In genomic region chr13:45802620-45803410, GRCm38 (mm10) we compare ENCODE assay signal across 11 mouse cellular contexts.
A peak's percentile ranks its signal among the peaks of the same experiment; 100 is the strongest.
DNase-seq lines count a peak whose midpoint lies in the region; ATAC-seq and TF ChIP-seq lines count a peak whose summit lies in the region.
"Had no signal": no experiment of that assay in that cellular context is flagged by ENCODE, and none has a peak within 500 bp of the region (broad histone marks: within the 10 kb centered on the region; RNA-seq: fewer than 3 reads in every experiment).

No protein-coding gene starts in this region.

- no peak for TF ChIP-seq CTCF in MEL (IDR thresholded peaks at IDR 0.05 in 2 of 3, conservative IDR thresholded peaks at IDR 0.05 in 1 of 3; ENCODE audit: control insufficient read depth in 1 of 3, insufficient read depth in 1 of 3, low read depth in 2 of 3, low read length in 3 of 3, poor library complexity in 1 of 3, severe bottlenecking in 1 of 3)

- no peaks in the 10 kb centered on the region; the same call in 1 of the 2 replicates for H3K36me3 ChIP-seq in kidney, embryonic 15.5 days
- H3K36me3 ChIP-seq in MEL (ENCODE audit: control insufficient read depth in 1 of 2, insufficient read depth in 2 of 2, low read length in 2 of 2) = peaks cover 0 to 3% of the 10 kb centered on the region in 2 experiments; a peak in 2 of 4 replicates
- no peaks in the 10 kb centered on the region for H3K36me3 ChIP-seq in hindbrain, embryonic 11.5 days (ENCODE audit: control insufficient read depth, insufficient read depth, low read length)
- H3K36me3 ChIP-seq: hindbrain, embryonic 13.5 days; limb, embryonic 13.5 days had no signal

- no peak for TF ChIP-seq RAD21 in MEL (IDR thresholded peaks at IDR 0.05; ENCODE audit: low read depth, low read length)

- H3K27me3 ChIP-seq in kidney, embryonic 15.5 days = no peaks in the 10 kb centered on the region
- no peaks in the 10 kb centered on the region for H3K27me3 ChIP-seq in MEL (ENCODE audit: control insufficient read depth in 1 of 2, insufficient read depth in 2 of 2, low read length in 2 of 2)
- no peaks in the 10 kb centered on the region for H3K27me3 ChIP-seq in hindbrain, embryonic 11.5 days (ENCODE audit: control insufficient read depth, insufficient read depth, low read length)
- H3K27me3 ChIP-seq: hindbrain, embryonic 13.5 days; limb, embryonic 13.5 days had no signal

- no peaks in the 10 kb centered on the region for H3K79me2 ChIP-seq in MEL (ENCODE audit: control insufficient read depth, insufficient read depth, low read length, poor library complexity)

- H3K4me3 ChIP-seq in kidney, embryonic 15.5 days (replicated peaks) = no peak overlapping the region
- no peak overlapping the region for H3K4me3 ChIP-seq in MEL (ENCODE audit: control insufficient read depth in 1 of 2, insufficient read depth in 1 of 2, low read depth in 2 of 2, low read length in 2 of 2)
- no peak overlapping the region for H3K4me3 ChIP-seq in hindbrain, embryonic 11.5 days (ENCODE audit: low read depth, low read length)
- H3K4me3 ChIP-seq: hindbrain, embryonic 13.5 days; limb, embryonic 13.5 days had no signal

- ATAC-seq in kidney, embryonic 15.5 days (replicated peaks; ENCODE audit: low FRiP score) = no peak
- no peak for ATAC-seq in hindbrain, embryonic 11.5 days (ENCODE audit: low FRiP score)
- ATAC-seq: activated CD4-positive, CD25-positive, alpha-beta regulatory T cell, adult 4 months had no signal

- no peaks in the 10 kb centered on the region for H3K9me3 ChIP-seq in kidney, embryonic 15.5 days (replicated peaks)
- H3K9me3 ChIP-seq in MEL (replicated peaks; ENCODE audit: insufficient read depth, low read length) = no peaks in the 10 kb centered on the region
- no peaks in the 10 kb centered on the region for H3K9me3 ChIP-seq in hindbrain, embryonic 11.5 days (ENCODE audit: control insufficient read depth, low read length)
- H3K9me3 ChIP-seq: hindbrain, embryonic 13.5 days; limb, embryonic 13.5 days had no signal

- no peak for TF ChIP-seq EP300 in MEL (IDR thresholded peaks at IDR 0.05; ENCODE audit: low read depth in 1 of 2, low read length in 2 of 2)

- H3K9ac ChIP-seq in kidney, embryonic 15.5 days = no peak overlapping the region
- no peak overlapping the region for H3K9ac ChIP-seq in MEL (ENCODE audit: control insufficient read depth, low read depth, low read length, poor library complexity, severe bottlenecking)
- no peak overlapping the region for H3K9ac ChIP-seq in hindbrain, embryonic 11.5 days (ENCODE audit: low read depth, low read length)
- H3K9ac ChIP-seq: hindbrain, embryonic 13.5 days; limb, embryonic 13.5 days had no signal

- 91% methylated on average over 15 of the region's 15 CpGs for WGBS in kidney, embryonic 15.5 days
- WGBS in hindbrain, embryonic 11.5 days = 92% methylated on average over 15 of the region's 15 CpGs

- DNase-seq in kidney, adult 11 months = peak; percentile 28
- peak; percentile 23 for DNase-seq in MEL (ENCODE audit: low read depth, low spot score)
- peak; percentile 54 for DNase-seq in brain, adult 2 months (ENCODE audit: low read depth, low spot score)
- peak; percentile 54 to 55 for DNase-seq in kidney, postnatal 25 days
- no peak for DNase-seq in hindbrain, embryonic 11.5 days (ENCODE audit: low spot score)
- no peak for DNase-seq in urinary bladder, adult 18-20 months (ENCODE audit: low spot score in 2 of 2)
- no peak for DNase-seq in cerebellum, adult 11-12 months

- peaks cover 3% of the 10 kb centered on the region; the same call in 1 of the 2 replicates for H3K4me1 ChIP-seq in kidney, embryonic 15.5 days
- H3K4me1 ChIP-seq in MEL (ENCODE audit: control insufficient read depth in 1 of 2, insufficient read depth in 2 of 2, low read length in 2 of 2) = no peaks in the 10 kb centered on the region
- peaks cover 2% of the 10 kb centered on the region; the same call in 1 of the 2 replicates for H3K4me1 ChIP-seq in hindbrain, embryonic 11.5 days (replicated peaks; ENCODE audit: control insufficient read depth, insufficient read depth, low read length)

- no peak overlapping the region for H3K27ac ChIP-seq in kidney, embryonic 15.5 days
- H3K27ac ChIP-seq in MEL (ENCODE audit: control insufficient read depth, low read depth, low read length) = no peak overlapping the region
- H3K27ac ChIP-seq in hindbrain, embryonic 11.5 days (ENCODE audit: low read depth, low read length) = no peak overlapping the region
- H3K27ac ChIP-seq: hindbrain, embryonic 13.5 days; limb, embryonic 13.5 days had no signal

- TF ChIP-seq POLR2A in MEL (IDR thresholded peaks at IDR 0.05; ENCODE audit: control insufficient read depth in 1 of 2, insufficient read depth in 1 of 2, low read depth in 1 of 2, low read length in 2 of 2, poor library complexity in 1 of 2) = no peak

- H3K4me2 ChIP-seq in kidney, embryonic 15.5 days = no peak overlapping the region
- H3K4me2 ChIP-seq in hindbrain, embryonic 11.5 days (replicated peaks; ENCODE audit: low read depth, low read length) = no peak overlapping the region
- H3K4me2 ChIP-seq: hindbrain, embryonic 13.5 days; limb, embryonic 13.5 days had no signal

TF ChIP-seq in MEL, 35 proteins besides CTCF, POLR2A, EP300 and RAD21:
- TF ChIP-seq POLR2AphosphoS5 (IDR thresholded peaks at IDR 0.05; ENCODE audit: borderline replicate concordance, low read depth, low read length) (no peak), SMC3 (IDR thresholded peaks at IDR 0.05; ENCODE audit: low read depth, low read length) (no peak), ETS1 (IDR thresholded peaks at IDR 0.05; ENCODE audit: low read depth, low read length) (no peak), ELF1 (IDR thresholded peaks at IDR 0.05; ENCODE audit: low read depth, low read length) (no peak), ZMIZ1 (IDR thresholded peaks at IDR 0.05; ENCODE audit: low read depth, low read length) (no peak), POLR2AphosphoS2 (IDR thresholded peaks at IDR 0.05; ENCODE audit: low read length) (no peak)

Comparison
In these comparisons a context has a peak if more than half of its experiments do, and no peak if none do; other contexts are left out.
1. DNase-seq: peak in kidney, adult 11 months (single experiment), MEL (single experiment), brain, adult 2 months (single experiment) and kidney, postnatal 25 days (2 of 2); none in hindbrain, embryonic 11.5 days (single experiment), urinary bladder, adult 18-20 months (0 of 2) and cerebellum, adult 11-12 months (single experiment).